Mouse (Mus musculus) layer of hippocampus, postnatal 36 days (tissue): ENCODE measurements around the gene Arhgef18. TPM values are rescaled to one million over a fixed set of nuclear protein-coding genes. Genes with fewer than 3 reads are reported as not detected.

ENCODE experiments used
- DNase-seq, 2 experiments: peaks; one replicate each; pipeline ENCODE4 v3.0.0; 2022
- total RNA-seq, 2 experiments: library from RNA; stranded (reverse); gene quantifications; 2 replicates each; pipeline ENCODE4 v1.2.3; 2021

The Arhgef18 gene
- total RNA-seq, 2 experiments from 2014 or later: 46.0 to 50.5 TPM

DNA sequence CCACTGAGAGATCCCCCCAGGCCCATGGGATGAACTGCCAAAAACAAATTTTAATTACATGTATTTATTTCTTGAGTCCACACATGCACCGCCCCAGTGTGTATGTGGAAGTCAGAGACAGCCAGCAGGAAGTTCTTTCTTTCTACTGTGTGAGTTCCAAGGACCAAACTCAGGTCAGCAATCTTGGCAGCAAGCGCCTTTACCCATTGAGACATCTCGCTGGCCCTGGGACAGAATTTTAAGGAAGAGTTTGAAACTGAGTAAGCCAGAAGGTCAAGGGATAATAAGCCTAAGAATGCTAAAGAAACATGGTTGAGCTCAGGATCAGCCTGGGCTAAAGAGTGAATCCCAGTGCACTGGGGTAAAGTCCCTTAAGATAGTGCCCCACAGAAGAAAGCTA, 4.8 kb downstream of the Arhgef18 start:
- no peak for DNase-seq

DNA sequence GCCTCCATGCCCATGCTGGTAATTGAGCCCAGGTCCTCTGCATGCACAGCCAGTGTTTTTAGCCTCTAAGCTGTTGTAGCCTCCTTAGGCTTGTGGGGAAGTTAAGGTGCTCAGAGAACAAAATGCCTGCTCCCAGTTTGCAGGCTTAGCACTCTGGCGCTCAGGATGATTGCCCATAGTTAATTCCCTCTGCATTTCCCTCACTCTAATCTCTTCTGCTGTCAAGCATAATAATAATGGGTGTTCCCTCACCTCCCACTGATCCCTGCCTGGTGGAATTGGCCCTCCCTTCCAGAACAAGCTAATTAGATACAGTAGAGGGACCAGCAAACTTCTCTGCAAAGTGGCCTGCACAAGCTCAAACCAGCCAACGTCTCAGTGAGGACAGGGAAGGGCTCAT, 7.7 kb downstream of the Arhgef18 start:
- DNase-seq: no peak

DNA sequence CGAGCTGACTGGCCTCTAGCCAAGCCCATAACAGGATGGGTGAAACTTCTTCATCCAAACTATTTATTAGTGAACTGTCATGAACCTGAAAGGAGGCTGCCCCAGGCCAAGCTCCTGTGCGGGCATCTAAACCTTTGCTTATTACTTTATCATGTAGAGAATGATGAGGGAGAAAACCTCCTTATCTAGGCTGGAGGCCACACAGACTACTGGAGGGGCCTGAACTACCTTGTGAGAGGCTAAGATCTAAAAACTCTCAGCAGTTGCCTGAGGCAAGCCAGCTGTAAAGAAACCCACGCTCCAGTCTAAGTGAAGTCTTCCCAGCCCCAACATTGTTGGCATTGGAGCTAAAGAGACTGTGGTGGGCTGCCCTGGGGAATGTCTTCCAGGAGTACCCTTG, 14.6 kb downstream of the Arhgef18 start:
- DNase-seq: no peak

DNA sequence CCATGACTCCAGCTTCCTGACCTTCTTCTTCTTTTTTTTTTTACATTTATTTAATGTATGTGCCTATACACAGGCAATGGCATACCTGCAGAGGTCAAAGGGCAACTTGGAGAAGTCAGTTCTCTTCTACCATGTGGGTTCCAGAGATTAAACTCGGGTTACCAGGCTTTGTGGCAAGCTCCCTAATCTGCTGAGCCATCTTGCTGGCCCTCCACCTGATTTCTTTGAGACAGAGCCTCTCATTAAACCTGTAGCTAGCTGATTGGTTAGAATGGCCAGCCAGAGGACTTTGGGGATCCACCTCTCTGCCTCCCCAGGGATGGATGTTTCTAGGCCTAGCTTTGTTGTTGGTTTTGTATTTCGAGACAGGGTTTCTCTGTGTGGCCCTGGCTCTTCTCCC, 18.3 kb downstream of the Arhgef18 start:
- DNase-seq: no peak

DNA sequence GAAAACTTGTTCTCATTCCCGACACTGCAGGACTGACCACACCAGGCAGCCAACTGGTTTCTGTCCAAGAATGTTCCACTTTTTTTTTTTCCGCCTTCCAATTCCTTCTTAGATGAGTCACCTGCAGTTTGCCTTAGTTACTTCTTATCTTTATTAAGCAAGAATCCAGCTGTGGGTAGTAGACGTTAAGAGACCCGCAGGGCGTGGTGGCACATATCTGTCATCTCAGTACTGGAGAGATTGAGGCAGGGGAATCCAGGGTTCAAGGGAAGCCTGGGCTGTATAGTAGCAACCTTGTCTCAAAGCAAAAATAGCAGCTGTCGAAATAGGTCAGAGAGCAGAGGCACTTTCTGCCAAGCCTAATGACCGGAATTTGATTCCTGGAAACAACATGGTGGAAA, 19.1 kb downstream of the Arhgef18 start:
- no peak for DNase-seq

DNA sequence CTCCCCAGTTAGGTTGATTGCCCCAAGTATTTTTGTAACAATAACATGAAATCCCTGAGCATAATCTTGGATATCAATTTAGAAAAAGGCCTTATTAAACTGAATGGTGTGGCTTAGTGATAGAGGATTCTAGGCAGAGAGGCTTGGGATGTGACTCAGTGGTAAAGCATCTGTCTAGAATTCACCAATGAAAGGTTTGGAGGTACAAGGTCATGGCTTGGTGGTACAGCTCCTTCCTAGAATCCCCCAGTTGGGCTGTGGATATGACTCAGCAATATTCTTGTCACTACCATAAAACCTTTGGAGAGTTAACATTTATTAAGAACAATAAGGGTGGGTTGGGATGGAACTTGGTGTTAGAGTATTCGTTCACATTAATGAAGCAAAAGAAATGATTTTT, 20.0 kb downstream of the Arhgef18 start:
- DNase-seq: no peak

DNA sequence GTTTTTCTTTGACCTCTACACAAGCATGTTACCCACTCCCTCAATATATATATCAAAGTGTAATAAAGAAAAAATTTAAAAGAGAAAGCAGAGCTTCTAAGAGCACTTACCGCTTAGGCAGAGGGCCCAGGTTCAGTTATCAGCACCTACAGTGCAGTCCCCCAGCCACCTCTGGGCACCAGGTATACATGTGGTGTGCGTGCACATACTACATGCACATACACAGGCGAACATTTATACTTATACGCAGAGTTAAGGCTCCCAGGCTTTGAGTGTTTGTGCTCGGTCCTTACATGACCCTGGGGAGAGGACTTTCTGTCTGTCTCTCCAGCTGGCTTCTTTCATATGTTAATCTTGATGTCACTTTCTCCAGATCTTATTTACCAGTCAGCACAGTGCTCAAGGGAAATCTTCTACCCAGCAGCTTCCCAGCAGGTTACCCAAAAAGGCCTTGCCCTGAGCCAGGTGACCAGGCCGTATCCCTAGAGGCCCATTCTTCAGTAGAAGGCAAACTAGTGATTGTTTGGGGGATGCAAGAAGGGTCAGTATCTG, 21.9 kb downstream of the Arhgef18 start:
- no peak for DNase-seq

DNA sequence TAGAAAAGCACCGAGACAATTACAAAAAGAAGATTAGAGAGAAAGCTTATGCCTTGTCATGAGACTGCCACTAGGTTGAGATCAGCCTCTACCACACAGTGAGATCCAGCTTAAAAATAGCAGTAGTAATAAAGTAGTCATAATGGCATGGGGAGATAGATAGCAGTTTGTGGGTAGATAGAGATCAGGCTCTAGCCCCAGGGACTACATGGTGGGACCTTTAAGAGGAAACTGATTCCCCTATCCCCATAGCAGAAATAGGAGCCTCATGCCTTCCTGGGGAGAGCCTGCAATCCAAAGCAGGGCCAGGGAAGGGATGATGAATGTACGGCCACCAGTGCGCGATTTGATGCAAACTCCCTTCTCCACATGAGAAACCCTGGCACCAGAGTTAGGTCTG, 22.5 kb downstream of the Arhgef18 start:
- no peak for DNase-seq

DNA sequence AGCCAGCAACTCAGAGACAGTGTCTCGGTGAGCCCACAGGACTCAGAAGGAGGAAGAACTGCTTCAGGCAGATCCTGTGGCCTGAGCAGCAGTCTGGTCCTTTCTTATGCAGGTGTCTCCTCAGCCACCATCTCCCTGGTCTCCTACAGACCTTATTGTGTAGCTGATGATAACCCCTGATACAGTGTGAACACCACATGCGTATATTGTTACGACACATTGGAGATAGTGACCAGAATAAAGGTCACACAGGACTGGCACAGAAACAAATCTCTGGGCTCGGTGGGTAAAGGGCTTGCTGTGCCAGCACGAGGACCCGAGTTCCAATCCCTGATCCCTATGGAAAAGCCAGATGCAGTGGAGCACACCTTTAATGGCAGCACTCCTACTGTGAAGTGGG, 22.9 kb downstream of the Arhgef18 start:
- no peak for DNase-seq

DNA sequence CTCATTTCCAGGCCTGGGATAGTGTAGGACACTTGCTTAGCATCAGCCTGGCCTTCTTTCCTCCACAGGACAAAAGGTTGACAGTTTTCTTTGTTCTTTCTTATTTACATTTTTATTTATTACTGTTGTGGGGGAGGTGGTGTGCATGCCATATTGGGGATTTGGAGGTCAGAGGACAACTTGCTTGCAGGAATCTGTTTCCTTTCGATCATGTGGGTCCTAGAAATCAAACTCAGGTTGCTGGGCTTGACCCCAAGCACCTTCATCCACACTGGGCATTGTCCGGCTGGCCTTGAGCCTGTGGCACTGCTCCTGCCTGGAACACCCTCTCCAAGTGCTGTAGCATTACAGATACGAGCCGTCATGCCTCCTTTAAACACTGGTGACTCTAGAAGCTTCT, 24.0 kb downstream of the Arhgef18 start:
- no peak for DNase-seq

DNA sequence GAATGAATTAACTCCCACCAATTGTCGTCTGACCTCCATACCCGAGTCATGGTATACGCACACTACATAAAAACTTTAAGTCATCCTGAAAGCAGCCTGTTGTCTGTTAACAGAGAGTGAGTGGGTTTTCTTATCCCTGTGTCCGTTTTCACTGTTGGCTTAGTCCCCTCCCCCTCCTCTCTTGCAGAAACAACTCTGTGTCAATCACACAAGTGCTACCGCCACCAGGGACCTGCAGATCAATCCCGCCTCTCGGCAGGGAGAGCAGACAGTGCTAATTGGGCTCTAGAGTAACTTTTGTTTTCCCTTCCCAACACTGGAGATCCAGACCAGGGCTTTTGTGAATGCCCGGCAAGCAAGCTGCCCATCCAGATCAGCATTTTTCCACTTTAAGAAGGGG, 24.6 kb downstream of the Arhgef18 start:
- no peak for DNase-seq

DNA sequence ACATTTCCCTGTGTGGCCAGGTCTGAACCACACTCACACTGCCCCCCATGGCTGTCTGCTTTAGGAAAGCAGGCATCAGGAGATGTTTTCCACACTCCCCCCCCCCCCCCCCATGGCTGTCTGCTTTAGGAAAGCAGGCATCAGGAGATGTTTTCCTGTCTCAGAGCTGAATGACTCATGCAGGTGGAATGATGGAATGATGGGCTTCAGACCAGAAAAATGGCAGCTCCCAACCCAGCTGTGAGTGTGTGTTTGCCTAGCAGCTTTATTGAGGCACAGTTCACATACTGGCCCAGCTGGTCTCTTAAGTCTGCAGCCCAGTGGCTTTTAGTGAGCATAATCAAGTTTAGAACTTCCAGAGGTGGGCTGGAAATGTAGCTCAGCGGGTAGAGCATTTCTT, 25.3 kb downstream of the Arhgef18 start:
- no peak for DNase-seq

DNA sequence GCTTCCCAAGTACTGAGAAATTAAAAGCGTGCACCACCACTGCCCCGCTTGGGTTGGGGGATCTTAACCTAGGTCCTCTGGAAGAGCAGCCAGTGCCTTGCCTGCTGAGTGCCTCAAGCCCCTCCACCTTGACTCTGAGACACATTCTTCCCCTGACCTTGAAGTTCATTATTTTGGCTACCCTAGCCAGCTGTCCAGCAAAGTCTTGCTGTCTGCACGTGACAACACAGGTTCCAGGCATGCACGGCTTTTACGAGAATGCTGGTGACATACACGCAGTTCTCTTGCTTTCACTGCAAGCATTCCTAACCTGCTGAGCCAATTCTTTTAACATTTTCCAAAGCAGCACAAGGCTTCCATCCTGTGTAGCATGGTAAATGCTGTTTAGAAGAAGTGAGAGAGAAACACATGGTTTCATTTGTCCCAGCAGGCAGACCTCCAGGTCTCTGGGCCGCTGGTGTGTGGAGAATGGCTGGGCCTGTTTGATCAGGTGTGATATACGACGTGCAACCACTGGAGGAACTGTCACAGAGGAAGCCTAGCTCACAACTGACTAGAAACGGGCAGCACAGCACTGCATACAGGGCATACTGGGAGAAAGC, 27.4 kb downstream of the Arhgef18 start:
- DNase-seq: no peak

DNA sequence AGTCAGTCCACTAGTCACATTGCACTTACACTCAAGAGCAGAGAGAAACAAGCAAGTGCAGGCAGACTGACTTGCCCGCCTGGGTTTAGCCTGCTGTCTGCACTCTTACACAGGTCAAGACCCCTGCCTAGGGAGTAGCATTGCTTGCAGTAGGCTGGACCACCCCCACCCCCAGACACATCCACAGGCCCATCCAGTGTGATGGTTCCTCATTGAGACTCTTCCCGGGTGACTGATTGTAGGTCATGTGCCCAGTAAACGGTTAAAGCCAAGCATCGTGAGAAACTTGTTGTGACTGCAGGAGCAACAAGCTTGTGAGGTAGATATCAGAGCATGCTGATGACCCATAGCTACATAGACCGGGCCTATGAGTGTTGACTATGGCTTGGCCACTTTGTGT, 28.7 kb downstream of the Arhgef18 start:
- no peak for DNase-seq

DNA sequence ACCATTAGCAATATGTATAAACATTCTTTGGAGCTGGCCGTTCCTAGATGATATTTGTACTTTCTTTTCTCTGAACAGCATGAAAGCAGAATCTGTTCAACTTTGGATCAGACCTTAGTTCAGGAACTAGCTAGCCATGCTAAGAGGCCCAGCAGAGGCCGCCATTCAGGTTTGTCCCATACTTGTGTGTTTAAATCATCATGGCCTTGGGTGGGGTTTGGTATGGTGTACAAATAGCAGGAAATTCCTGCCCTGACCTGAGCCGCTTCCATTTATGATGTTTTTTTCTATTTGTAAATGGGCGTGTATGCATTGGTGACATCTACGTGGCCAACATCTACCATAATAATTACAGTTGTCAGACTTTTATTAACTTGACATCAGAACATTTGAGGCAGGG, 32.4 kb downstream of the Arhgef18 start:
- no peak for DNase-seq

DNA sequence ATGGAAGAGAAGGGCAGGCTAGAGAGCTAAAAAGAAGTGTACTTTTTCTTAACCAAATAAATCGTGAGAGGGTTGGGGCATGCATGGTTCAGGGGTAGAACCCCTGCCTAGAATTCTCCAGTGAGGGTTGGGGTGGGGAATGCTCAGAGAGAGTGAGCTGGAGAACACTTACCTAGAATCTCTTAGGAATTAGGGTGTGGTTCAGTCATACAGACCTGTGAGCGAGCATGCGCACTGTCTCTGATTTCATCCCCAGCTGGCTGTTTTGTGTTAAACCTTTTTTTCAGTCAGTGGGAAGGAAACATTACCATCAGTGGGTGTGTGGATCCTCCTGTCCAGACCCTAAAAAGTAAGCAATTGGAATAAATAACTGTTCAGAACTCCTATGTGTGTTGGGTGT, 33.4 kb downstream of the Arhgef18 start:
- no peak for DNase-seq

DNA sequence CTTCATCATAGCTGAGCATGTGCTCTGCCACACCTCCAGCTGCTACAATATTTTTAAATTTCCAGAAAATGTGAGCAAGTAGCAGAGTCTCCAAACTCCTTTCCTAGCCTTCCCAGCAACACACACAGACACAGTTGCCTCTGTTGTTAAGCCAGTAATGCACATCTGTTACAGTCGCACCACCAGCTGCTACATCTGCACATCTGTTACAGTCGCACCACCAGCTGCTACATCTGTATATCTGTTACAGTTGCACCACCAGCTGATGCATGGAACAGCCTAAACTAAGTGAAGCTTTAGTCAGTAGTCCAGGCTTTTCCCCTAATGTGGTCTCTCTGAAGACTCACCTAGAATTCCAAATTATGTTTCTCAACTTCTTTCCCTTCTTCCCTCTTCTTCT, 35.6 kb downstream of the Arhgef18 start:
- DNase-seq: no peak

DNA sequence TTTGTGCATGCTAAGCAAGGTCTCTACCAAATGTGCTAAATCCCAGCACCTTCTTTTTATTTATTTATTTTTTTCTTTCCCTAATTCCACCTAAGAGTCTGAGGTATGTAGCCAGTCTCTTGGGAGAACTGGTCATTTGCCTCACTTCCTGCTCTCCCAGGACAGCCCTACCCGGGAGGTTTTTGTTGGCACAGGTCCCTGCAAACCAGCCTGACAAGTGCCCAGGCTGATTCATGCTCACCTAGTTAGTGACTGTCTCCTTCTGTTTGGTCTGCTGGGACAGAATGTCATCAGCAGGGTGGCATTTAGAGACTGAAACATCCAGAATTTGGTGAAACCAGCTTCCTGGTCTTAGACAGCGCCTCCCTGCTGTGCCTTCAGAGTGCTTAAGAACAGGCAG, 37.2 kb downstream of the Arhgef18 start:
- no peak for DNase-seq

DNA sequence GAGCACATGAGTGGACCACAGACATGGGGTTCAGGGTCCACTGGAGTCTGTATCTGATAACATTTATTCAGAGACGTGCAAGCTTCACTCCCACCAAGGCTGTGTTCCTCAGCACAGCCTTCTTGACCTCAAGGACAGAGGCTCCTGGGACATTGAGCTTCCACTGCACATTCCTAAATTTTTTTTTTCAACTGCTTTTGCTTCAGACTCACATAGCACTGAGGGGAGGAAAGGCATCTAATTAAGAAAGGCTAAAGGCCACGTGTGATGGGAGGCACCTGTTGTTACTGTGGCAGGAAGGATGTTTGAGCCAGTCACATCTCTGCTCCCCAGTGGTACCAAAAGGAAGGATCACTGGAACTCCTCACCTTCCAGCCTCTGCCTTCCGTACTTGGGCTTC, 38.3 kb downstream of the Arhgef18 start:
- DNase-seq: no peak

DNA sequence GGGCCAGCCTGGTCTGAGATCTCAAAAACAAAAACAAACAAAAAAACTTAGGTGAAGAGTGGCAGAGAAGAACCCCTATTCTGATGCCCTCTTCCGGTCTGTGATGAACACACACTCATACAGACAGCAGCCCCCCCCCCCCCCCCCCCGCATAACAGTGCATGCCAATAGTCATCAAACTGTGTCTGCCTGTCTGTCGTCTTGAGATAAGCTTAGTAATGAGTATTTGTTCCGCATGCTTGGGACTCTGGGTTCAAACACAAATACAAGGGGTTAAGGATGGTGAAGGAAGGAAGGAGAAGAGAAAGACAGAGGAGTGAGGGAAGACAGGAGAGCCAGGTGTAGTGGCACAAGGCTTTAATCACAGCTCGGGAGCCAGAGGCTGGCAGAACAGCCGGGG, 43.7 kb downstream of the Arhgef18 start:
- no peak for DNase-seq

DNA sequence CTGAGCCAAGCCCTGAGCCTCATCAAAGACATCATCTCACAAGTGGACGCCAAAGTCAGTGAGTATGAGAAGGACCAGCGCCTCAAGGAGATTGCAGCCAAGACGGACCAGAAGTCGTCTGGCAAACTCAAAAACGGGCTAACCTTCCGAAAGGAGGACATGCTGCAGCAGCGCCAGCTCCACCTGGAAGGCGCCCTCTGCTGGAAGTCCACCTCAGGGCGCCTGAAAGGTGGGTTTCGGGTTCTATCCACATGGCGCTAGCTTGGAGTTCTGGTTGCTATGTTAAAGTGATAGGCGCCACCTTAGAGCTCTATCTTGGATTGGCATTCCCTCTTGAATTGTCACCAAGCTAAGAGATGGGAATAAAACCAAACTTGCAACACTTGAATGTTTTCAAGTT, 46.7 kb downstream of the Arhgef18 start:
- DNase-seq: no peak

DNA sequence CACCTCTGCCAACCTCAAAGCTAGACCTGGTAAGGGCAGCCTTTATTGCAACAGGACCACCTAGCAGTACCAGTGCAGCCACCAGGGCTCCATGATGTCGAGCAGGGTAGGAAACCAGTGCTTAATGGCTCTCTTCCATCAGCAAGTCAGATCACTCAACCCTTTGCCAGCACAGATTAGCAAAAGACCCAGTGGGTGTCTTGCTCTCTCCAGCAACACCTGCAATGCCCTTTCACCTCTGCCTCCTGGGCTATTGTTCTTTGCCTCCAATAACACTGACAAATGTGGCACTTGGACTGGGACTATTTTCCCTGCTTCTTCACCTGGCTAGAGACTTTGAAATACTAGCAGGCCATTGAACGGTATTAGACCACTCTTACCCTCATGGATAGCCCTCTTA, 56.4 kb downstream of the Arhgef18 start:
- DNase-seq: no peak

DNA sequence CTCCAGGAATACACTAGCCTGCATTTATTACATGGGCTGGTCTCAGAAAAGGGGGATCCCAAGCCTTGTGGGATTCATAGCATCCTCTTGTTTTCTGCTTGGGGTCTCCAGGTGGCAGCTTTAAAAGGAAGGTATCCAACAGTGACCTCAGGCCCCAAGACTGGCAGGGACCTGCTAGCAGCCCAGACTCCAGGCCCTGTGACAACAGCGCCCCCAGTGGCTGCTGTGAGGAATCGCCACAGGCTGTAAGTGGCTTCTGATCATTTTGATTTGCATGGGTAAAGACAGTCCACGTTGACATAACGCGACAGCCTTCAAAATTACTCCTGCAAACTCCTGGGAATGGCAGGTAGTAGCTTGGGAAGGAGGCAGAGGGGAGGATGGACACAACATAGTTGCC, 57.9 kb downstream of the Arhgef18 start:
- DNase-seq: peak in 1 of 2 experiments; percentile 37

DNA sequence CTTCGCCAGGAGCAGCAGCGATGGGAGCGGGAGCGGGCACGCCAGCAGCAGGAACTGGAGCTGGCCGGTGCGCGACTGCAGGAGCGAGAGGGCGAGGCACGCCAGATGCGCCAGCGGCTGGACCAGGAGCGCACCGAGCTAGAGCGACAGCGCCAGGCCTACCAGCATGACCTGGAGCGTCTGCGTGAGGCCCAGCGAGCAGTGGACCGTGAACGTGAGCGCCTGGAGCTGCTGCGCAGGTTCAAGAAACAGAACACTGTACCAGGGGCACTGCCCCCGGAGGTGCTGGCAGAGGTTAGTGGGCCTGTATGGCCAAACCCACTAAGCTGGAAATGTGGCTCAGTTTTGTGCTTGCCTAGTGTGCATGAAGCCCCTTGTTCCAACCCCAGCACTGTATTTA, 59.2 kb downstream of the Arhgef18 start:
- DNase-seq: no peak

DNA sequence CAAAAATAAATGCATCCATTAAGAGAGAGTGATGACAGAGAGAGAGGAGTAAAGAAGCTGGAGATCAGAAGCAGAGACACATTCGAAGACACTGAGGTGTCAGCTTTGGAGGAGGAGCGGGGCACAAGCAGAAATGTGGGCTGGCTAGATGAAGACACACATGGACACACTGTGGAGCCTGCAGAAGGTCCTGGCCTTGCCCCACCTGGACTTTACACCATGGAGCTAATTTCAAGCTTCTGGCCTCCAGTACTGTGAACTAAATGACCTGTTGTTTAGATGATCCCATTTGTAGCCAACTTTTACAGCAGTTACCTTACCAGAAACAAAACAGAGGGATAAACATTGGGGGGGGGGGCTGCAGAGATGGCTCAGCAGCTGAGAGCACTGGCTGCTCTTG, 70.4 kb downstream of the Arhgef18 start:
- no peak for DNase-seq
